Mouse (Mus musculus) neural tube, embryonic 12.5 days (tissue): ENCODE measurements around the gene Vwa2. TPM values are rescaled to one million over a fixed set of nuclear protein-coding genes. Genes with fewer than 3 reads are reported as not detected.
A peak's percentile ranks its signal among the peaks of the same experiment; 100 is the strongest.

Experiments used
- ATAC-seq: fragments of 200-750 bp; cut with Nextera tagmentation; 2 replicates; pipeline ENCODE4 v1.8.0; 2017; ENCODE audit warnings: low read depth, mild to moderate bottlenecking, moderate TSS enrichment, moderate library complexity; ENCODE audit not compliant: low FRiP score
- H3K27ac ChIP-seq: fragments of 300-500 bp; sonication (generic); 2 replicates; pipeline ENCODE4 v1.5.1; 2016
- H3K27me3 ChIP-seq: fragments of 300-500 bp; sonication (generic); replicated peaks from 2 replicates; pipeline ENCODE4 v1.6.1; 2016; ENCODE audit warnings: mild to moderate bottlenecking
- H3K36me3 ChIP-seq: fragments of 300-500 bp; sonication (generic); 2 replicates; pipeline ENCODE4 v1.6.1; 2016; ENCODE audit warnings: mild to moderate bottlenecking
- H3K4me1 ChIP-seq: fragments of 300-500 bp; sonication (generic); 2 replicates; pipeline ENCODE4 v1.6.1; 2016
- H3K4me2 ChIP-seq: fragments of 300-500 bp; sonication (generic); replicated peaks from 2 replicates; pipeline ENCODE4 v1.6.1; 2016; ENCODE audit warnings: mild to moderate bottlenecking
- H3K4me3 ChIP-seq: fragments of 300-500 bp; sonication (generic); 2 replicates; pipeline ENCODE4 v1.5.1; 2016
- H3K9ac ChIP-seq: fragments of 300-500 bp; sonication (generic); 2 replicates; pipeline ENCODE4 v1.6.1; 2016; ENCODE audit warnings: mild to moderate bottlenecking
- H3K9me3 ChIP-seq: fragments of 300-500 bp; sonication (generic); 2 replicates; pipeline ENCODE4 v1.6.1; 2016; ENCODE audit warnings: mild to moderate bottlenecking
- WGBS: fragments of 180-500 bp; shearing (Covaris S2); methylation state at CpG from one replicate; pipeline ENCODE4 v1.1.7; 2016; 5-methylcytosine and 5-hydroxymethylcytosine counted together
- polyA plus RNA-seq: library from polyadenylated mRNA; unstranded; fragments of >200 nt; fragmentation: Nextera tagmentation; extraction: Ambion mirVana; gene quantifications from 2 replicates; pipeline ENCODE4 v1.2.1, GENCODE M21; 2016

Vwa2 gene
- polyA plus RNA-seq, 1 experiment from 2014 or later, result 1.5 TPM

DNA sequence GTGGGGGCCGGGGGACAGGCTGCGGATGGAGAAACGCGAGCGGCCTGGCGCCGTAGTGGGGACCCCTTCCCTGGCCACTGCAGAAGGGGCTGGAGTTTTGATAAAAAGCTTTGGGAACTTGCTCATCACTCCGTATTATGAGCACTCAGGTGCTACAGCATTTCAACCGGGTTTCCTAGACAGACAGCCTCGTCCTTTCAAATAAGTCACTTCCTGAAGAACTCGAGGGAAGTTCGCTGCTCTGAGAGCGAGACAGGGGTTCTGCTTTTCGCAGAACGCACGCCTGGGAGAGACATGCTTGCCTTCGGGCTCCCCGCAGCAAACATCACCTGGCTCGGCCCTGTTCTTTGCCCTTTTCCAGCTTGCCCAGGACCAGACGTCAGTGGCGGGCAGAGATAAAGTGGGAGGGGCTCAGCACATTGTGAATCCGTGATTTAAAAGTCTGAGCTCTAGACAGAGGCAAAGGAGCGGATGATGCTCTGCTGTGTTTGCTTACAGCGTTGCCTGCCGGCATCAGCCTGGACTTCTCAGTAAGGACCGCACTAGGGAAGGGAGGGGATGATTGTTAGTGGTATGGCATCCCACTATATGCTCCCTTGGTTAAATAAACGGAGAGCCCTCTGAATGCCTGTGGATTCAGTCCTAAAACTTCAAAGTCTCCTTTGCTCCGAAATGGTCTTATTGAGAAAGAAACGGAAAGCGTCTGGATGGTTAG is 709 bp downstream of the Vwa2 start:
- Histone ChIP-seq H3K4me1 (peaks cover 14% of the 10 kb centered on the region), H3K27me3 (peaks cover 47% of the 10 kb centered on the region), H3K27ac (no peak overlapping the region), H3K9ac (peak overlapping the region; percentile 44; the same call in 1 of the 2 replicates), H3K9me3 (no peaks in the 10 kb centered on the region), H3K4me2 (peak overlapping the region; percentile 97), H3K36me3 (no peaks in the 10 kb centered on the region), H3K4me3 (peak overlapping the region; percentile 48)
- WGBS, result 9% methylated on average over 30 of the region's 30 CpGs
- ATAC-seq, result no peak

DNA sequence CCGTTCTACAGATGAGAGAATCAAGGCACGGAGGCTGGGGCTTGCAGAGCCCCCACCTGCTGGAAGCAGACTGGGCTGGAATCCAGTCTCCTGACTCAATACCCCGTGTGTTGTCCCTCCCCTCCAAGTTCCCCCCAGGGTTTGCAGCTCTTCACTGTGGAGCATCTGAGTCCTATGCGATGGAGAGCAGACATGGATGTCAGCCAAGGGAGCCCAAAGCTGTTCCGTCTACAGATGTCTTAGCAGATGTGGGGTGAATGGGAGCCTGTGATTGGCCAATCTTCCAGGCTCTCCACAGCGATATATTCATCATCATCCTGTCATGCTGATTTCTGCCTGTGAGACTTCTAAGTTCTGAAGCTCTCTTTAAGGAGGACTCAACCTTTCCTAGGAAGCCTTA is 3.3 kb downstream of the Vwa2 start:
- no peak for ATAC-seq
- Histone ChIP-seq H3K27me3 (peaks cover 41% of the 10 kb centered on the region), H3K9me3 (no peaks in the 10 kb centered on the region), H3K36me3 (no peaks in the 10 kb centered on the region), H3K4me1 (peaks cover 14% of the 10 kb centered on the region), H3K27ac (no peak overlapping the region), H3K9ac (no peak overlapping the region), H3K4me3 (no peak overlapping the region), H3K4me2 (no peak overlapping the region)
- 75% methylated on average over 6 of the region's 6 CpGs for WGBS

DNA sequence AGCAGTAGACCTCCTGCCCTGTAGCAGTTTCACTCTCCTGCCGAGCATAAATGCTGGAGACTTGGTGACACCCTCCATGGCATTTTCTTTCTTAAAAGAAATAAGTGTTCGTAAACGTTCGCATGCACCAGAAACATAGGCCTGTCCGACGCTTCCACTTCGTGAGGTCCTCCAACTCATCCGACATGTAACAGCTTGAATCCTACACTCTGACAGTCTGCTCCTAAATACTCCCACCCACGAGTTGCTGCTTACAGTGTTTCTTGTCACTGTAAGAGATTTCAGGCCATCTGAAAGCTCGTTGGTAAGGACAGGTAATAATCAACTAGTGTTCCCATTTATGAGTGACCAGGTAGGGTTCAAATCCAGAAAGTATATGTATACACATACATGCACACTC is 13.8 kb downstream of the Vwa2 start:
- no peak overlapping the region for H3K9ac ChIP-seq
- H3K4me2 ChIP-seq, result no peak overlapping the region
- no peak for ATAC-seq
- H3K27me3 ChIP-seq, result no peaks in the 10 kb centered on the region
- H3K4me1 ChIP-seq, result peaks cover 6% of the 10 kb centered on the region; the same call in 1 of the 2 replicates
- no peaks in the 10 kb centered on the region for H3K9me3 ChIP-seq
- H3K4me3 ChIP-seq, result no peak overlapping the region
- H3K27ac ChIP-seq, result no peak overlapping the region
- 88% methylated on average over 10 of the region's 10 CpGs for WGBS
- no peaks in the 10 kb centered on the region for H3K36me3 ChIP-seq

DNA sequence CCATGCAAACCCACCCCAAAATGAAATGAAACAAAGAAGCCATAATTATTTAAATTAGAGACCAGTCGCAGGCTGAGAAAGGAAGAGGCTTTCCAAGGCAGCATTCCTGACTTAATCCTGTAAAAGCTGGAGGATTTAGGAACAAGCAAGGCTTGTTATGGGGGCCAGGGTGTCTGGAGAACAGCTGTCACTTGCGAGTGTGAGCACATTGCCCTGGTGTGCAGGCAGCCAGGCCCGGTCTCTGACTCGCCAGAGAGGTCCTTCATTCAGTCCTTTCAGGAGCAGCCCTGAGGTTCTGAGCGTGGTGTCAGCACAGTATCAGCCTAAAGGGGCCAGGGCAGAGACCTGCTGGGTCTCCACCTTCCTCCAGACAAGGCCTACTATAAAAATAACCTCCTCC is 14.6 kb downstream of the Vwa2 start:
- Histone ChIP-seq H3K27me3 (no peaks in the 10 kb centered on the region), H3K9me3 (no peaks in the 10 kb centered on the region), H3K27ac (no peak overlapping the region), H3K9ac (no peak overlapping the region), H3K36me3 (no peaks in the 10 kb centered on the region), H3K4me2 (no peak overlapping the region), H3K4me3 (no peak overlapping the region), H3K4me1 (peaks cover 6% of the 10 kb centered on the region; the same call in 1 of the 2 replicates)
- no peak for ATAC-seq
- WGBS, result 80% methylated on average over 5 of the region's 5 CpGs

DNA sequence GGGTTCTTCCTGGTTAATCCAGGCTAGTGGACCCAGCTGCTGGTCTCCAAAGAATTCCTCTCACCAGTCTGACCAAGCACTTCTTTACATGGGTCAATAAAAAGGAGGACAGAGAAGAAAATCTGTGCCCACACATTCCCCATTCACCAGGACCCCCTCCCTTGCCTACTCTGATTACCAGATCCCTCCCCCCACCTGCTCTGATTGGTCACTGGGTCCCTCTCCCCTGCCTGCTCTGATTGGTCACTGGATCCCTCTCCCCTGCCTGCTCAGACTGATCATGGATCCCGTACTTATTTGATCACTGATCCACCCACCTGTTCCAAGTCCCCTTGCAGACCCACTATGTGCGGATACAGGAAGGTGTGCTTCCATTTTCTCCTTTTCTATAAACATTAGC is 17.4 kb downstream of the Vwa2 start:
- Histone ChIP-seq H3K9ac (no peak overlapping the region), H3K9me3 (no peaks in the 10 kb centered on the region), H3K4me1 (peaks cover 6% of the 10 kb centered on the region; the same call in 1 of the 2 replicates), H3K4me2 (0 out of 2 replicates have a peak overlapping the region, but pooled peaks have one; percentile 19), H3K4me3 (no peak overlapping the region), H3K27ac (no peak overlapping the region), H3K27me3 (no peaks in the 10 kb centered on the region), H3K36me3 (no peaks in the 10 kb centered on the region)
- 49% methylated on average over 2 of the region's 2 CpGs for WGBS
- no peak for ATAC-seq

DNA sequence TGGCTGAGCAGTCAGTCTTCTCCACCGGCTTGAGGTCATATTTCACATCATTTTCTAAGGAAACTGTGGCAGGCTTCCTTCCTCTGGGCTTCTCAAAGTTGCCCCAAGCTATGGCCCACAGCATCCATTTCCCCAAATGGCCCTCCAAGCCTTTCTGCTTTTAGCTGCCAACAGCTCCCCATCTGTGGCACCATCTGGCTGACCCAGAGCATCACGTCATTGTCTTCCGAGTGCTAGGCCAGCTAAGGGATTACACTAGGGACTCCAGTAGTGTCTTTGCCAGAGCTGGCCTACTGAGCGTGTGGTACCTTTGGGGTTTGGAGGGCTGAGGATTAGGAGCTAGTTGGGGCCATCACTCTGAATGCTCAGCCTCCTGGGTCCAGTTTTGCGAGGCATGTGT is 18.5 kb downstream of the Vwa2 start:
- Histone ChIP-seq H3K4me1 (peaks cover 6% of the 10 kb centered on the region; the same call in 1 of the 2 replicates), H3K4me3 (no peak overlapping the region), H3K4me2 (no peak overlapping the region), H3K36me3 (no peaks in the 10 kb centered on the region), H3K9ac (no peak overlapping the region), H3K27me3 (no peaks in the 10 kb centered on the region), H3K27ac (no peak overlapping the region), H3K9me3 (no peaks in the 10 kb centered on the region)
- ATAC-seq, result no peak
- 74% methylated on average over 5 of the region's 5 CpGs for WGBS

DNA sequence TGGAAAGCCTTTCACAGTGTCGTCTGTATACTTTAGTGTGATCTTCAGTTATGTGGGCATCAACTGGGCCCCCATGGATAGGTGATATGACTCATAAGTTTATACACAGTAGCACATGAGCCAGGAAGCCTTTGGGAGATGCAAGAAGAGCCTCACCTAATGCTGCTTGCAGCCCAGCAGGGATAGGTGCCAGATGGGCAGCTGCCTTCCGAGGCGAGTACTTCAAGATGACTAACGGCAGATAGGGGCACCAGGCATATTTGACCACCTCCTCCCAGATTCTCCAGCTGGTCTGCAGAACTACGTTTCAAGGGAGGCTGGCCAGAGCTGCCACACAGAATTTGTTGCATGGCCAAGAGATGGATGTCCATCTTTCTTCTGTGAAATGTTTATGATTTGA is 19.3 kb downstream of the Vwa2 start:
- no peak overlapping the region for H3K9ac ChIP-seq

DNA sequence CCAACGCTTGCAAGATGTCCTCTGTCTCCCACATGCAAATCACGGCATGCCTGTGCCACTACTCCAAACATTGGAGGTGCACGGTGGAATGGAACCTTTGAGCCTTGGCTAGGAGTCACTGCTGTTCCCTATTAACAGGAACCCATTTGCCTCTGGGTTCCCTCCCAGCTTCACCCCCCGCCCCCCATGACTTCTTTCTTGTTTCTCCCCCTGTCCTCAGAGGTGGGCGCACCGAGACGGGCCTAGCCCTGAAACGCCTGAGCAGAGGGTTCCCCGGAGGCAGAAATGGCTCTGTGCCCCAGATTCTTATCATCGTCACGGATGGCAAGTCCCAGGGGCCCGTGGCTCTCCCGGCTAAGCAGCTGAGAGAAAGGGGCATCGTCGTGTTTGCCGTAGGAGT is 23.6 kb downstream of the Vwa2 start:
- Histone ChIP-seq H3K27ac (no peak overlapping the region), H3K9ac (no peak overlapping the region), H3K27me3 (no peaks in the 10 kb centered on the region), H3K4me3 (no peak overlapping the region), H3K4me1 (no peaks in the 10 kb centered on the region), H3K4me2 (no peak overlapping the region), H3K36me3 (no peaks in the 10 kb centered on the region), H3K9me3 (no peaks in the 10 kb centered on the region)
- no peak for ATAC-seq
- WGBS, result 90% methylated on average over 16 of the region's 16 CpGs

More for the DNA sequence above, 19.3 kb downstream of the Vwa2 start:
- Histone ChIP-seq H3K4me3 (no peak overlapping the region), H3K36me3 (no peaks in the 10 kb centered on the region), H3K4me1 (peaks cover 6% of the 10 kb centered on the region; the same call in 1 of the 2 replicates), H3K4me2 (no peak overlapping the region), H3K9me3 (no peaks in the 10 kb centered on the region), H3K27ac (no peak overlapping the region), H3K27me3 (no peaks in the 10 kb centered on the region)
- ATAC-seq, result no peak
- WGBS, result 81% methylated on average over 5 of the region's 5 CpGs

DNA sequence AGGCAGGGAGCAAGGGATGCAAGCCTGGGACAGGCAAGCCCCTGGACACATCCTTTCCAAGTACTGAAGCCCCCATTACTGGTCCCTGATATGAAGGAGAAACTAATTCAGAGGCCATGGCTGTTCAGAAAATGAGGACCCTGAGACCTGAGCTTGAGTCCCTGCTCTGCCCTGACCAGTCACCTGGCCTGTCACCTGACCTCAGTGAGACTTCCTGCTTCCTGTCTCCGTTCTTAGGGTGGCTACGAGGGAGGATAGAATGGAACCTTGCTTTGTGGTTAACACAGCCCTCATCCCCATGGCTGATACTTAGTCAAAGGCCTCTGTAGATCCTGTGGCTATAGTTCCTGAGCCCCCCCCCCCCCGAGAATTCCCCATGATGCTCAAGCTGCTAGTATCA is 30.0 kb downstream of the Vwa2 start:
- Histone ChIP-seq H3K9me3 (no peaks in the 10 kb centered on the region), H3K9ac (no peak overlapping the region), H3K27ac (no peak overlapping the region), H3K36me3 (no peaks in the 10 kb centered on the region), H3K4me3 (no peak overlapping the region), H3K4me1 (peaks cover 5% of the 10 kb centered on the region; the same call in 1 of the 2 replicates), H3K27me3 (no peaks in the 10 kb centered on the region), H3K4me2 (no peak overlapping the region)
- no peak for ATAC-seq
- 82% methylated on average over 3 of the region's 3 CpGs for WGBS

DNA sequence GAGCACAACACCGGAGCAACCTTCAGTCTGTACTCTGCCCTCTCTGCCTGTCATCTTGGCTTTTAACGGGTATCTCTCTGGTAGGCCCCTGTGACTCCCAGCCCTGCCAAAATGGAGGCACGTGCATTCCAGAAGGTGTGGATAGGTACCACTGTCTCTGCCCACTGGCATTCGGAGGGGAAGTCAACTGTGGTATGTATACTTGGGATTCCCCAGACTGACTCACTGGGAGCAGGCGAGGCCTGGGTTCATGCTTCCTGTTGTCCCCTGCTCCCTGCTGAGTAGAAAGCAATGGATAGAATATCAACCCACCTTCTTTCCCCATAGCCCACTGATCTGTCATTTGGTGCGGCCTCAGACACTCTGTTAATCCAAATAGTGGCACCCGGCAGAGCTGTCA is 31.3 kb downstream of the Vwa2 start:
- Histone ChIP-seq H3K4me3 (no peak overlapping the region), H3K27me3 (no peaks in the 10 kb centered on the region), H3K27ac (no peak overlapping the region), H3K4me2 (no peak overlapping the region), H3K36me3 (no peaks in the 10 kb centered on the region), H3K9ac (no peak overlapping the region), H3K9me3 (no peaks in the 10 kb centered on the region), H3K4me1 (peaks cover 5% of the 10 kb centered on the region; the same call in 1 of the 2 replicates)
- 87% methylated on average over 7 of the region's 7 CpGs for WGBS
- ATAC-seq, result no peak

DNA sequence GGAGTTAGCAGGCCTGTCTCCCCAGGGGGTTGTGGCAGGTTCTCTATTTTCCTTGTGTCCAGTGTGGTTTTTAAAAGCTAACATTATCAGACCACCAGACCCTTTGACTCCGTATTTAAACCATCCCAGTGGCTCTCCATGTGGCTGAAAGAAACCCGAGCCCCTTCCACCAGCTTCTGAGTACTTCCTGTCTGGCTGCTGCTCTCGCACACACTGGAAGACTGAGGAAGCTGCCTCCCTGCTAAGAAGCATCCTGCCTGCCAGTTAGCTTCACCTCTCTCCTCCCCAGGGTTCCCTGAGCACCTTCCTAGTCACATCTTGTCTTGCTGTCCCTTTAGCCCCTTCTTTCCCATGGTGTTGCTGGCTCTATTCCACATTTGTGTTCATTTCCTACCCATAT is 33.8 kb downstream of the Vwa2 start:
- Histone ChIP-seq H3K4me3 (no peak overlapping the region), H3K9me3 (no peaks in the 10 kb centered on the region), H3K27ac (no peak overlapping the region), H3K4me2 (no peak overlapping the region), H3K36me3 (no peaks in the 10 kb centered on the region), H3K4me1 (peaks cover 5% of the 10 kb centered on the region; the same call in 1 of the 2 replicates), H3K9ac (no peak overlapping the region), H3K27me3 (no peaks in the 10 kb centered on the region)
- no peak for ATAC-seq
- 43% methylated on average over 3 of the region's 3 CpGs for whole genome bisulfite sequencing

DNA sequence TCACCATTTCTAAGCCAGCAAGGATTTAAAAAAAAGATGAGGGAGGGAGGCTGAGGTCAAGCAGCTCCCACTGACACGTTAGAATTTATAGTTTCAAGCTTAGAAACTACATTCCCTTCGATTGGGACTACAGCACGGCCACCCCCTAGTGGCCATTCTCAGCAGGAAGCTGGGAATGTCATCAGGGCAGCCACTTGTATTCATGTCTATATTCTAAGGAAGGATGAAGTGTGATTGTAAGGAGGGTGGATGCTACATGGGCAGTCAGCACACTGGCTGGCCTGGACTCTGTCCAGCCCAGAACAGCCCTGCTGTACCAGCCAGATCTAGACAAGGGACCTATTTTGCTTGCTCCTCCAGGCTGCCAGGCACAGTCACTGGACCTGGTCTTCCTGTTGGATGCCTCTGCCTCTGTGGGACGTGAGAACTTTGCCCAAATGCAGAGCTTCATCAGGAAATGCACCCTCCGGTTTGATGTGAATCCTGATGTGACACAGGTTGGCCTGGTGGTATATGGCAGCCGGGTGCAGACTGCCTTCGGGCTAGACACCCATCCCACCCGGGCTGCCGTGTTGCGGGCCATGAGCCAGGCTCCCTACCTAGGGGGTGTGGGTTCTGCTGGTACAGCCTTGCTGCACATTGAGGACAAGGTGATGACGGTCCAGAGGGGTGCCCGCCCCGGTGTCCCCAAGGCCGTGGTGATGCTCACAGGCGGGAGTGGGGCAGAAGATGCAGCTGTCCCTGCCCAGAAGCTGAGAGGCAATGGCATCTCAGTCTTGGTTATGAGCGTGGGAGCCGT is 34.6 kb downstream of the Vwa2 start:
- Histone ChIP-seq H3K4me3 (no peak overlapping the region), H3K36me3 (peaks cover under 1% of the 10 kb centered on the region; the same call in 1 of the 2 replicates), H3K9me3 (no peaks in the 10 kb centered on the region), H3K9ac (no peak overlapping the region), H3K4me2 (no peak overlapping the region), H3K27ac (no peak overlapping the region), H3K4me1 (0 out of 2 replicates have a peak, but pooled peaks cover 5% of the 10 kb centered on the region), H3K27me3 (no peaks in the 10 kb centered on the region)
- WGBS, result 74% methylated on average over 17 of the region's 17 CpGs
- no peak for ATAC-seq
